Mouse (Mus musculus): Measurements from ENCODE around the gene Msantd2.

DNA sequence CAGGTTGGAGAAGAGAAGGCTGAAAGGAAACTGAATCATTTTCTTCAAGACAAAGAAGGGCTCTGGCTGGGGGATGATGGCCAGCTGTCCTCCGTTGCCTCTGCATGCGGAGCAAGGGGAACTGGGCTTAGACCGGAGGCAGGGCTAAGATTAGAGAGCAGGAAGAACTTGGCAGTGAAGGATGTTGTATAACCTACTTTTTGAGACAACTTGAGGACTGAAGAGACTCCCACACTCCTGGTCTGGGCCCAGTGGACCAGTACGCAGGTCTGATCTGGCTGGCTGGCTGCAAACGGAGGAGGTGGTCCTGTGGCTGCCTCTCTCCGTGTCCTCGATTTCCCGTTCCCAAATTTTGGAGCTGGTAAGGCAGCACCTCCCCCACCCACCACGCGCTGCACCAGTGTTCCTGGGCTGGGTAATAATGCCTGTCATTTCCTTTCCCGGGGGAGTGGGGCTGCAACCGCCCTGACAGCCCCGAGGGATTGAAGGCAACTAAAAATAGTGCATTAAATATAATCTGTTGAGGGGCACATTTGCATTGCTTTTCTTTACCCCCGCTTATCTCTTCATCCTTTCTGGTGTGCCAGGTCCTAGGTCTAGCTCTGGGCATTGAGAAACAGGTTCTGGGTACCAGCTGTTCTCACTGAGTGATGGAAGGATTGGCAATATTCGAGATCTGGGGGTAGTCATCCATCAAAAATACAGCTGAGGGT is 78.9 kb downstream of the Msantd2 start:
- TF ChIP-seq CTCF (IDR thresholded peaks at IDR 0.05; ENCODE audit: control insufficient read depth, insufficient read depth, insufficient replicate concordance, low read depth, low read length) (no peak), POLR2A (IDR thresholded peaks at IDR 0.05; ENCODE audit: control insufficient read depth, low read depth, low read length) (no peak)

All from testis, adult 2 months (tissue).